Mouse (Mus musculus) naive thymus-derived CD4-positive, alpha-beta T cell, adult 2 months (primary cell): ENCODE data around the gene Gtse1.

Experiments
- DNase-seq: peaks from one replicate; pipeline ENCODE4 v3.0.0-alpha.2; 2011; ENCODE audit warnings: low read depth

Gene Gtse1

GRCm38 (mm10) chr15:85877336-85877735 is 17.8 kb downstream of the Gtse1 start:
- no peak for DNase-seq

GRCm38 (mm10) chr15:85878848-85879497 is 19.4 kb downstream of the Gtse1 start, which contains the start of gene Trmu:
Gene Trmu (plus strand): TSS chr15:85879312.
- DNase-seq: peak; percentile 92

- no peak for DNase-seq
These were observed 20.0 kb downstream of the Gtse1 start for GRCm38 (mm10) chr15:85879498-85879895.

GRCm38 (mm10) chr15:85885606-85886005 is 26.1 kb downstream of the Gtse1 start:
- DNase-seq: no peak

- no peak for DNase-seq
These were observed 29.7 kb downstream of the Gtse1 start for GRCm38 (mm10) chr15:85889235-85889634.

- DNase-seq: no peak
These were observed 32.4 kb downstream of the Gtse1 start for GRCm38 (mm10) chr15:85891971-85892370.

GRCm38 (mm10) chr15:85892498-85893118 is 33.1 kb downstream of the Gtse1 start:
- no peak for DNase-seq

GRCm38 (mm10) chr15:85893871-85894270 is 34.3 kb downstream of the Gtse1 start:
- DNase-seq: no peak

- peak; percentile 88 for DNase-seq
These were observed 36.7 kb downstream of the Gtse1 start for GRCm38 (mm10) chr15:85896284-85896683.

- no peak for DNase-seq
These were observed 37.6 kb downstream of the Gtse1 start for GRCm38 (mm10) chr15:85897113-85897512.

- DNase-seq: no peak
These were observed 39.9 kb downstream of the Gtse1 start for GRCm38 (mm10) chr15:85899396-85899795.

GRCm38 (mm10) chr15:85900318-85900717 is 40.8 kb downstream of the Gtse1 start:
- no peak for DNase-seq

GRCm38 (mm10) chr15:85900801-85901200 is 41.3 kb downstream of the Gtse1 start:
- DNase-seq: no peak

- no peak for DNase-seq
These were observed 43.0 kb downstream of the Gtse1 start for GRCm38 (mm10) chr15:85902505-85902904.

GRCm38 (mm10) chr15:85903826-85904225 is 44.3 kb downstream of the Gtse1 start:
- DNase-seq: no peak

- no peak for DNase-seq
These were observed 49.3 kb downstream of the Gtse1 start for GRCm38 (mm10) chr15:85908660-85909491.

- no peak for DNase-seq
These were observed 49.9 kb downstream of the Gtse1 start for GRCm38 (mm10) chr15:85909492-85909829.

- no peak for DNase-seq
These were observed 50.4 kb downstream of the Gtse1 start for GRCm38 (mm10) chr15:85909931-85910330.

GRCm38 (mm10) chr15:85913605-85914004 is 54.1 kb downstream of the Gtse1 start:
- DNase-seq: peak; percentile 82

GRCm38 (mm10) chr15:85919191-85919891 is 59.8 kb downstream of the Gtse1 start:
- no peak for DNase-seq

- DNase-seq: no peak
These were observed 60.3 kb downstream of the Gtse1 start for GRCm38 (mm10) chr15:85919892-85920248.

GRCm38 (mm10) chr15:85921855-85922254 is 62.3 kb downstream of the Gtse1 start:
- no peak for DNase-seq
